Mouse (Mus musculus) heart, postnatal 36 days (tissue): Measurements from ENCODE around the gene Riok2. TPM values are rescaled to one million over a fixed set of nuclear protein-coding genes. Genes with fewer than 3 reads are reported as not detected.
"Not testable (repeated sequence)": the region's sequence is repeated elsewhere in the genome, so short reads cannot be mapped to it uniquely, and the experiment has no call there.

ENCODE experiments used
- DNase-seq, 2 experiments: peaks; one replicate each; pipeline ENCODE4 v3.0.0; 2021 to 2022
- intact Hi-C: fragments of 180-260 bp; cut with DNase I; formaldehyde crosslinking; loops from one replicate; pipeline ENCODE4 v1.15.1; 2025
- total RNA-seq, 2 experiments: library from RNA; stranded (reverse); gene quantifications; 2 replicates each; pipeline ENCODE4 v1.2.3; 2021

The Riok2 gene
- total RNA-seq = 10 to 100 TPM; 16.1 to 16.3 TPM

- peak; percentile 95 for DNase-seq
- intact Hi-C loops = loop anchor here (2.0 to 10.0 kb wide), 5 partner anchors 82 to 429 kb away; no protein-coding TSS in a partner anchor
Measured at GRCm38 (mm10) chr17:17373918-17374910, at the start of gene Riok2. TSS of gene Riok2 (plus strand) at chr17:17374309.

GRCm38 (mm10) chr17:17326022-17326421 is 48.1 kb upstream of the Riok2 start:
- intact Hi-C loops, DNase-seq: not testable (repeated sequence)

- intact Hi-C loops = no loop called here
- no peak for DNase-seq
Measured at GRCm38 (mm10) chr17:17326636-17327035, 47.5 kb upstream of the Riok2 start.

GRCm38 (mm10) chr17:17345374-17346183 is 28.5 kb upstream of the Riok2 start:
- DNase-seq, intact Hi-C loops: not testable (repeated sequence)

- DNase-seq, intact Hi-C loops: not testable (repeated sequence)
Measured at GRCm38 (mm10) chr17:17346281-17346680, 27.8 kb upstream of the Riok2 start.

- intact Hi-C loops = loop anchor here (5.0 to 10.0 kb wide), 4 partner anchors 81 to 429 kb away; no protein-coding TSS in a partner anchor
- no peak for DNase-seq
Measured at GRCm38 (mm10) chr17:17373550-17373917, 575 bp upstream of the Riok2 start.

GRCm38 (mm10) chr17:17375581-17375980 is 1.5 kb downstream of the Riok2 start:
- DNase-seq = no peak

GRCm38 (mm10) chr17:17383703-17384102 is 9.6 kb downstream of the Riok2 start:
- intact Hi-C loops = no loop called here
- no peak for DNase-seq

More at GRCm38 (mm10) chr17:17375581-17375980, 1.5 kb downstream of the Riok2 start:
- intact Hi-C loops = loop anchor here (2.0 to 10.0 kb wide), 3 partner anchors 141 to 431 kb away; no protein-coding TSS in a partner anchor

GRCm38 (mm10) chr17:17384502-17384901 is 10.4 kb downstream of the Riok2 start:
- no peak for DNase-seq
- intact Hi-C loops = no loop called here

GRCm38 (mm10) chr17:17386117-17386516 is 12.0 kb downstream of the Riok2 start:
- DNase-seq = no peak
- intact Hi-C loops = no loop called here

- no peak for DNase-seq
- intact Hi-C loops = loop anchor here (5.0 to 10.0 kb wide), 3 partner anchors 160 to 235 kb away; partner anchors contain the start of gene Lnpep
Measured at GRCm38 (mm10) chr17:17391823-17392222, 17.7 kb downstream of the Riok2 start.

GRCm38 (mm10) chr17:17392863-17393262 is 18.8 kb downstream of the Riok2 start:
- intact Hi-C loops = loop anchor here (5.0 to 10.0 kb wide), 3 partner anchors 161 to 234 kb away; partner anchors contain the start of gene Lnpep

GRCm38 (mm10) chr17:17393300-17393699 is 19.2 kb downstream of the Riok2 start:
- DNase-seq = no peak
- intact Hi-C loops = loop anchor here (5.0 to 10.0 kb wide), 3 partner anchors 161 to 234 kb away; partner anchors contain the start of gene Lnpep

More at GRCm38 (mm10) chr17:17392863-17393262, 18.8 kb downstream of the Riok2 start:
- no peak for DNase-seq

GRCm38 (mm10) chr17:17394336-17394735 is 20.2 kb downstream of the Riok2 start:
- intact Hi-C loops = loop anchor here (1.0 to 10.0 kb wide), 5 partner anchors 162 to 354 kb away; partner anchors contain the start of gene Lnpep
- DNase-seq = peak; percentile 69 to 79

- intact Hi-C loops = loop anchor here (10.0 kb wide), 1 partner anchor 168 kb away; no protein-coding TSS in a partner anchor
- no peak for DNase-seq
Measured at GRCm38 (mm10) chr17:17396869-17397268, 22.8 kb downstream of the Riok2 start.

GRCm38 (mm10) chr17:17398664-17399063 is 24.6 kb downstream of the Riok2 start:
- DNase-seq = no peak
- intact Hi-C loops = loop anchor here (10.0 kb wide), 1 partner anchor 166 kb away; no protein-coding TSS in a partner anchor

GRCm38 (mm10) chr17:17402222-17403004 is 28.3 kb downstream of the Riok2 start, which contains the start of gene Lix1:
TSS of gene Lix1 (plus strand) at chr17:17402672.
- intact Hi-C loops = no loop called here

GRCm38 (mm10) chr17:17403038-17403437 is 28.9 kb downstream of the Riok2 start:
- no peak for DNase-seq
- intact Hi-C loops = no loop called here

More at GRCm38 (mm10) chr17:17402222-17403004, 28.3 kb downstream of the Riok2 start, which contains the start of gene Lix1:
- DNase-seq = peak; percentile 18 to 20

GRCm38 (mm10) chr17:17403578-17404112 is 29.5 kb downstream of the Riok2 start:
- intact Hi-C loops = no loop called here
- DNase-seq = no peak
